In genomic region chr2:21379516-21379915, GRCm38 (mm10) we compare ENCODE assay signal across 37 mouse cellular contexts. TPM values are rescaled to one million over a fixed set of nuclear protein-coding genes. Genes with fewer than 3 reads are reported as not detected.
A peak's percentile ranks its signal among the peaks of the same experiment; 100 is the strongest.
DNase-seq lines count a peak whose midpoint lies in the region; ATAC-seq and TF ChIP-seq lines count a peak whose summit lies in the region.
"Had no signal": no experiment of that assay in that cellular context is flagged by ENCODE, and none has a peak within 500 bp of the region (broad histone marks: within the 10 kb centered on the region; RNA-seq: fewer than 3 reads in every experiment).

No protein-coding gene starts in this region.

- 56% methylated on average over 2 of the region's 2 CpGs for WGBS in liver, embryonic 12.5 days (ENCODE audit: insufficient replicate concordance)

- no peak for TF ChIP-seq CTCF in layer of hippocampus, adult 2 months (conservative IDR thresholded peaks at IDR 0.05)

- H3K9ac ChIP-seq in liver, embryonic 12.5 days: no peak overlapping the region
- H3K9ac ChIP-seq: embryonic facial prominence, embryonic 13.5 days; forebrain, embryonic 15.5 days; heart, embryonic 15.5 days; limb, embryonic 12.5 days; lung, embryonic 15.5 days; midbrain, embryonic 15.5 days; neural tube, embryonic 15.5 days had no signal

- no peak for ATAC-seq in liver, embryonic 12.5 days
- ATAC-seq: forebrain, embryonic 15.5 days; hindbrain, postnatal 0 days; midbrain, embryonic 15.5 days; Patski had no signal

- H3K27ac ChIP-seq in layer of hippocampus, adult 2 months: peak overlapping the region; percentile 59
- H3K27ac ChIP-seq in liver, embryonic 12.5 days: no peak overlapping the region
- H3K27ac ChIP-seq: embryonic facial prominence, embryonic 13.5 days; forebrain, embryonic 10.5 days; forebrain, embryonic 15.5 days; heart, embryonic 10.5 days; heart, embryonic 15.5 days; hindbrain, postnatal 0 days; limb, embryonic 12.5 days; lung, embryonic 15.5 days; midbrain, embryonic 10.5 days; midbrain, embryonic 15.5 days; neural tube, embryonic 15.5 days had no signal

- H3K4me1 ChIP-seq in liver, embryonic 12.5 days: no peaks in the 10 kb centered on the region
- H3K4me1 ChIP-seq: embryonic facial prominence, embryonic 13.5 days; forebrain, embryonic 10.5 days; forebrain, embryonic 15.5 days; heart, embryonic 10.5 days; heart, embryonic 15.5 days; limb, embryonic 12.5 days; lung, embryonic 15.5 days; midbrain, embryonic 10.5 days; midbrain, embryonic 15.5 days; neural tube, embryonic 15.5 days had no signal

- H3K27me3 ChIP-seq in liver, embryonic 12.5 days (replicated peaks): no peaks in the 10 kb centered on the region
- H3K27me3 ChIP-seq: embryonic facial prominence, embryonic 13.5 days; forebrain, embryonic 15.5 days; heart, embryonic 15.5 days; limb, embryonic 12.5 days; lung, embryonic 15.5 days; midbrain, embryonic 15.5 days; neural tube, embryonic 15.5 days had no signal

- no peak overlapping the region for H3K4me3 ChIP-seq in layer of hippocampus, adult 2 months
- H3K4me3 ChIP-seq in liver, embryonic 12.5 days: no peak overlapping the region
- H3K4me3 ChIP-seq: embryonic facial prominence, embryonic 13.5 days; forebrain, embryonic 10.5 days; forebrain, embryonic 15.5 days; heart, embryonic 10.5 days; heart, embryonic 15.5 days; left cerebral cortex, adult 2 months; limb, embryonic 12.5 days; lung, embryonic 15.5 days; midbrain, embryonic 10.5 days; midbrain, embryonic 15.5 days; neural tube, embryonic 15.5 days had no signal

- H3K4me2 ChIP-seq in liver, embryonic 12.5 days: no peak overlapping the region
- H3K4me2 ChIP-seq: embryonic facial prominence, embryonic 13.5 days; forebrain, embryonic 15.5 days; heart, embryonic 15.5 days; limb, embryonic 12.5 days; lung, embryonic 15.5 days; midbrain, embryonic 15.5 days; neural tube, embryonic 15.5 days had no signal

- no peaks in the 10 kb centered on the region for H3K36me3 ChIP-seq in liver, embryonic 12.5 days
- H3K36me3 ChIP-seq: embryonic facial prominence, embryonic 13.5 days; forebrain, embryonic 10.5 days; forebrain, embryonic 15.5 days; G1E; heart, embryonic 10.5 days; heart, embryonic 15.5 days; limb, embryonic 12.5 days; lung, embryonic 15.5 days; midbrain, embryonic 10.5 days; midbrain, embryonic 15.5 days; neural tube, embryonic 15.5 days had no signal

- no peaks in the 10 kb centered on the region for H3K9me3 ChIP-seq in liver, embryonic 12.5 days (replicated peaks)
- H3K9me3 ChIP-seq: embryonic facial prominence, embryonic 13.5 days; forebrain, embryonic 10.5 days; forebrain, embryonic 15.5 days; G1E; heart, embryonic 10.5 days; heart, embryonic 15.5 days; limb, embryonic 12.5 days; lung, embryonic 15.5 days; midbrain, embryonic 10.5 days; midbrain, embryonic 15.5 days; neural tube, embryonic 15.5 days had no signal

- DNase-seq in layer of hippocampus, adult 2 months (ENCODE audit: low spot score in 2 of 2): no peak
- no peak for DNase-seq in layer of hippocampus, postnatal 25 days (ENCODE audit: extremely low spot score in 1 of 2, low spot score in 1 of 2)
- peak; percentile 48 to 50 for DNase-seq in right cerebral cortex, adult 2 months (ENCODE audit: low spot score in 2 of 2)
- no peak for DNase-seq in right cerebral cortex, postnatal 14 days
- peak; percentile 35 for DNase-seq in right cerebral cortex, postnatal 25 days
- DNase-seq in heart, adult 18-20 months: no peak
- DNase-seq: adrenal gland, postnatal 10 days; cerebellum, adult 11-12 months; cerebellum, adult 9-11 months; gastrocnemius, postnatal 14 days; kidney, adult 11 months; kidney, postnatal 14 days; retina, postnatal 1 day; spleen, adult 18-20 months; thymus, adult 18-20 months; thymus, postnatal 25 days had no signal

RNA-seq across cellular contexts. Expression of gene Gpr158, which starts 12.2 kb away (rescaled TPM):
- total RNA-seq in layer of hippocampus, adult 2 months (2021): 10 to 100 TPM; 76.6 to 79.6 TPM
- 10 to 100 TPM; 77.5 to 78.9 TPM for total RNA-seq in layer of hippocampus, postnatal 25 days (2021)
- not detected in 2 replicates for polyA plus RNA-seq in liver, embryonic 12.5 days (2016; fragmentation: Nextera tagmentation; extraction: Ambion mirVana)
- under 1 TPM; 0.10 to 0.15 TPM for total RNA-seq in heart, adult 18-20 months (2021)
- total RNA-seq: common myeloid progenitor, adult 5-6 weeks; granulocyte monocyte progenitor cell, adult 5-6 weeks; liver, adult 2 months; megakaryocyte progenitor cell, adult 5-6 weeks had no signal
- polyA plus RNA-seq: embryonic facial prominence, embryonic 13.5 days; heart, embryonic 10.5 days; heart, embryonic 15.5 days; kidney, embryonic 14.5 days; liver, adult 2 months; liver, embryonic 16.5 days had no signal

Comparison
In these comparisons a context has a peak if more than half of its experiments do, and no peak if none do; other contexts are left out.
1. DNase-seq: peak in right cerebral cortex, adult 2 months (2 of 2) and right cerebral cortex, postnatal 25 days (single experiment); none in layer of hippocampus, adult 2 months (0 of 2), layer of hippocampus, postnatal 25 days (0 of 2), right cerebral cortex, postnatal 14 days (single experiment) and heart, adult 18-20 months (0 of 2).
2. RNA of gene Gpr158, which starts 12.2 kb away (total RNA-seq): 76.6 to 79.6 TPM in layer of hippocampus, adult 2 months and 77.5 to 78.9 TPM in layer of hippocampus, postnatal 25 days; 0.10 to 0.15 TPM in heart, adult 18-20 months; every median in the first group is over 10 times any median in the second.